Mouse (Mus musculus) liver, embryonic 14.5 days (tissue): ENCODE measurements around the gene Tmem265. TPM values are rescaled to one million over a fixed set of nuclear protein-coding genes. Genes with fewer than 3 reads are reported as not detected.
A peak's percentile ranks its signal among the peaks of the same experiment; 100 is the strongest.

Source experiments
- ATAC-seq: fragments of 200-750 bp; cut with Nextera tagmentation; 2 replicates; pipeline ENCODE4 v1.8.0; 2017; ENCODE audit warnings: moderate number of reproducible peaks, mild to moderate bottlenecking, moderate library complexity; ENCODE audit not compliant: insufficient read depth
- DNase-seq, 3 experiments: peaks; one replicate each; pipeline ENCODE4 v3.0.0-alpha.2; 2012 to 2013; ENCODE audit warnings: low read depth in 3 of 3, low spot score in 3 of 3
- H3K27ac ChIP-seq: fragments of 300-500 bp; sonication (generic); 2 replicates; pipeline ENCODE4 v1.5.1; 2014; ENCODE audit warnings: moderate library complexity, mild to moderate bottlenecking, control low read depth, inconsistent platforms
- H3K27me3 ChIP-seq: fragments of 300-500 bp; sonication (generic); 2 replicates; pipeline ENCODE4 v1.6.1; 2014; ENCODE audit warnings: mild to moderate bottlenecking, low read length, moderate library complexity; ENCODE audit not compliant: control insufficient read depth, insufficient read depth
- H3K36me3 ChIP-seq: fragments of 300-500 bp; sonication (generic); replicated peaks from 2 replicates; pipeline ENCODE4 v1.6.1; 2014; ENCODE audit warnings: low read depth; ENCODE audit not compliant: control insufficient read depth, insufficient read depth
- H3K4me1 ChIP-seq, 2 experiments: fragments of 200-500 bp in 1 of 2; fragments of 300-500 bp in 1 of 2; sonication (generic) in 1 of 2; replicated peaks; 2 replicates each; pipeline ENCODE4 v1.6.1; 2012 to 2014; ENCODE audit warnings: antibody characterized with exemption in 1 of 2, inconsistent platforms in 1 of 2, low read length in 1 of 2; ENCODE audit not compliant: control insufficient read depth in 2 of 2, insufficient read depth in 2 of 2
- H3K4me2 ChIP-seq: fragments of 300-500 bp; sonication (generic); 2 replicates; pipeline ENCODE4 v1.6.1; 2014; ENCODE audit warnings: low read depth, mild to moderate bottlenecking, control low read depth, moderate library complexity
- H3K4me3 ChIP-seq, 2 experiments: fragments of 200-500 bp in 1 of 2; fragments of 300-500 bp in 1 of 2; sonication (generic) in 1 of 2; 2 replicates each; pipeline ENCODE4 v1.5.1; 2012 to 2014; ENCODE audit warnings: low read depth in 2 of 2, low read length in 2 of 2, mild to moderate bottlenecking in 2 of 2, control low read depth in 1 of 2, inconsistent platforms in 1 of 2, moderate library complexity in 1 of 2; ENCODE audit not compliant: insufficient read depth in 1 of 2
- H3K9ac ChIP-seq: fragments of 300-500 bp; sonication (generic); replicated peaks from 2 replicates; pipeline ENCODE4 v1.6.1; 2014; ENCODE audit warnings: mild to moderate bottlenecking, control low read depth, moderate library complexity
- H3K9me3 ChIP-seq: fragments of 300-500 bp; sonication (generic); 2 replicates; pipeline ENCODE4 v1.6.1; 2016; ENCODE audit warnings: low read length, mixed read lengths; ENCODE audit not compliant: control insufficient read depth
- CTCF ChIP-seq: IDR thresholded peaks from 2 replicates; pipeline ENCODE4 v1.5.1; 2016; ENCODE audit warnings: antibody characterized with exemption, low read depth, control low read depth
- EP300 ChIP-seq: IDR thresholded peaks from 2 replicates; pipeline ENCODE4 v1.6.1; 2016; ENCODE audit warnings: antibody characterized with exemption, low read depth
- whole genome bisulfite sequencing: fragments of 180-500 bp; shearing (Covaris S2); extraction: QIAGEN DNeasy Blood & Tissue Kit; methylation state at CpG from one replicate; pipeline ENCODE4 v1.1.7; 2014; ENCODE audit not compliant: insufficient replicate concordance; 5-methylcytosine and 5-hydroxymethylcytosine counted together
- polyA plus RNA-seq, 2 experiments: library from polyadenylated mRNA; depleted of rRNA in 1 of 2; stranded (reverse) in 1 of 2; unstranded in 1 of 2; fragments of >200 nt; fragmentation: Nextera tagmentation in 1 of 2; extraction: Ambion mirVana in 1 of 2; gene quantifications; 2 replicates each; pipeline versions ENCODE4 v1.2.1 to v1.2.3; 2012 to 2014

Gene Tmem265
- 0.77 and 1.0 TPM in 2 replicates for polyA plus RNA-seq (2012; rRNA removed)
- polyA plus RNA-seq (2014; fragmentation: Nextera tagmentation; extraction: Ambion mirVana), result 1.4 and 1.7 TPM in 2 replicates

- ATAC-seq, result no peak
- no peak for DNase-seq
- H3K9ac ChIP-seq, result no peak within 1 kb of the TSS
- no peak within 1 kb of the TSS for H3K27ac ChIP-seq
- peaks cover 52% of the 10 kb centered on the region for H3K36me3 ChIP-seq
- H3K4me3 ChIP-seq, result no peak within 1 kb of the TSS
- H3K4me2 ChIP-seq, result no peak within 1 kb of the TSS
- no peaks in the 10 kb centered on the region for H3K4me1 ChIP-seq
- no peaks in the 10 kb centered on the region for H3K27me3 ChIP-seq
- no peak for TF ChIP-seq EP300
- TF ChIP-seq CTCF, result no peak
- WGBS, result 76% methylated on average over 5 of the region's 5 CpGs
- H3K9me3 ChIP-seq, result no peaks in the 10 kb centered on the region
Observed at GRCm38 (mm10) chr7:127561340-127561858, at the start of gene Tmem265. Tmem265 (plus strand) TSS chr7:127561390.

- peak within 1 kb of the TSS; percentile 85 for H3K27ac ChIP-seq
Observed at GRCm38 (mm10) chr7:127511808-127512230, 49.4 kb upstream of the Tmem265 start, which contains the start of gene Srcap. Srcap (plus strand) TSS chr7:127511983.

DNA sequence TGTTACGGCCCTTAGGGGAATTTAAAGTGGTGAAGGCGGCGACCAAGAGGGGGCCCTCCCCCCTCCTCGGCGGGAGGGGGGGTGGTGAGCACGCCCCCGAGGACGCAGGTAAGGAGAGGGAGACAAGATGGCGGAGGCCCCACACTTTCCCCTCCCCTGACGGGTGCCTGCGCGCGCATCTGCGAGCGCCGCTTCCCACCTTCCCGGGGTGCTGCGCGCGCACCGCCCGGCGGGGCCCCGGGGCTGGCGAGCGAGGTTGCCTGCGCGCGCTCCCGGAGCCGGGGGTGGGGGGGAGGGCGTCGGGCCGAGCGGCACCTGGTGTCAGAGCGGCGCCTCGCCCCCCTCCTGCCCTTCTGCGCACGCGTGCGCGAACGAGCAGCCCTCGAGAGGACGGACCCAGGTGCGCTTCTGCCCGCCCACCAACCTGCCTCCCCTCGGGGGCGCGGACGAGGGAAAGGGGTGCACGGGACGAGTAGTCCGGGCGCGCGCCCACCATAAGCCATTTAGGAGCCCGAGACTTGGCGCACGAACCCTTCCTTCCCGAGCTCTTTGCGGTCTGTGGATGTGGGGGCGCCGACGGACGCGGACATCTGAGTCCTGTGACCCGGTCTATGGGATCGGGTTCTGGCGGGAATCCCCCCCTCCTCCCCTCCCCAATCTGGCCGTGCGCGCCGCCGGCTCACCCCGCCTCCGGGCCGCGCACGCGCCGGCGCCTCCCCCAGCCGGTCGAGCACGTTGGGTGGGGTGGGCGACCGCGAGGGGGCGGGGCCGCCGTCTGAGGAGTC, 48.8 kb upstream of the Tmem265 start:
- Histone ChIP-seq H3K9ac (peak overlapping the region; percentile 94), H3K4me1 (peaks cover 8 to 13% of the 10 kb centered on the region in 2 experiments), H3K36me3 (peaks cover 32% of the 10 kb centered on the region), H3K27ac (peak overlapping the region; percentile 85), H3K4me2 (peak overlapping the region; percentile 86), H3K4me3 (peak overlapping the region; percentile 81 to 95), H3K27me3 (no peaks in the 10 kb centered on the region), H3K9me3 (no peaks in the 10 kb centered on the region)
- DNase-seq (peak; percentile 86 to 90 (median 87)), ATAC-seq (peak; percentile 85)
- WGBS, result under 1% methylated on average over 76 of the region's 93 CpGs
- no peak for TF ChIP-seq CTCF
- TF ChIP-seq EP300, result no peak

More at GRCm38 (mm10) chr7:127511808-127512230, 49.4 kb upstream of the Tmem265 start, which contains the start of gene Srcap:
- Histone ChIP-seq H3K9me3 (no peaks in the 10 kb centered on the region), H3K4me1 (peaks cover 8 to 13% of the 10 kb centered on the region in 2 experiments), H3K4me2 (peak within 1 kb of the TSS; percentile 86), H3K4me3 (peak within 1 kb of the TSS; percentile 81 to 95), H3K36me3 (peaks cover 26% of the 10 kb centered on the region), H3K27me3 (no peaks in the 10 kb centered on the region), H3K9ac (peak within 1 kb of the TSS; percentile 94)
- peak; percentile 95 for ATAC-seq
- WGBS, result under 1% methylated on average over 37 of the region's 37 CpGs
- DNase-seq, result peak; percentile 95 to 97 (median 96)
- TF ChIP-seq EP300, result peak; percentile 86
- TF ChIP-seq CTCF, result no peak

GRCm38 (mm10) chr7:127513016-127513390, 48.2 kb upstream of the Tmem265 start:
- TF ChIP-seq CTCF, result no peak
- TF ChIP-seq EP300, result no peak
- H3K27ac ChIP-seq, result peak overlapping the region; percentile 85
- peaks cover 8 to 13% of the 10 kb centered on the region in 2 experiments for H3K4me1 ChIP-seq
- no peaks in the 10 kb centered on the region for H3K9me3 ChIP-seq
- peak overlapping the region; percentile 86 for H3K4me2 ChIP-seq
- DNase-seq (peak in 1 of 3 experiments; percentile 22), ATAC-seq (no peak)
- no peaks in the 10 kb centered on the region for H3K27me3 ChIP-seq
- WGBS, result 13% methylated on average over 8 of the region's 8 CpGs
- peak overlapping the region; percentile 94 for H3K9ac ChIP-seq
- H3K36me3 ChIP-seq, result peaks cover 37% of the 10 kb centered on the region
- peak overlapping the region; percentile 81 to 95 for H3K4me3 ChIP-seq

- Histone ChIP-seq H3K36me3 (peaks cover 43% of the 10 kb centered on the region), H3K27ac (peak overlapping the region; percentile 36)
Observed at GRCm38 (mm10) chr7:127513781-127514180, 47.4 kb upstream of the Tmem265 start.

More at GRCm38 (mm10) chr7:127513781-127514180, 47.4 kb upstream of the Tmem265 start:
- 76% methylated on average over 3 of the region's 3 CpGs for WGBS
- Histone ChIP-seq H3K4me1 (peaks cover 8 to 13% of the 10 kb centered on the region in 2 experiments), H3K27me3 (no peaks in the 10 kb centered on the region), H3K9me3 (no peaks in the 10 kb centered on the region), H3K9ac (peak overlapping the region; percentile 4), H3K4me2 (peak overlapping the region; percentile 86), H3K4me3 (peak overlapping the region; percentile 81 to 95; a peak in 2 of 4 replicates)
- ATAC-seq (no peak), DNase-seq (no peak)
- no peak for TF ChIP-seq CTCF
- TF ChIP-seq EP300, result no peak
